Mouse (Mus musculus): Measurements from ENCODE around the gene Hfe2.
"Not testable (repeated sequence)": the region's sequence is repeated elsewhere in the genome, so short reads cannot be mapped to it uniquely, and the experiment has no call there.

GRCm38 (mm10) chr3:96494456-96494855 lies 30.5 kb upstream of the Hfe2 start:
- not testable (repeated sequence) for TF ChIP-seq CTCF (IDR thresholded peaks at IDR 0.05); POLR2A (IDR thresholded peaks at IDR 0.05; ENCODE audit: insufficient read depth, low read depth, low read length)
